In the genomic region with DNA sequence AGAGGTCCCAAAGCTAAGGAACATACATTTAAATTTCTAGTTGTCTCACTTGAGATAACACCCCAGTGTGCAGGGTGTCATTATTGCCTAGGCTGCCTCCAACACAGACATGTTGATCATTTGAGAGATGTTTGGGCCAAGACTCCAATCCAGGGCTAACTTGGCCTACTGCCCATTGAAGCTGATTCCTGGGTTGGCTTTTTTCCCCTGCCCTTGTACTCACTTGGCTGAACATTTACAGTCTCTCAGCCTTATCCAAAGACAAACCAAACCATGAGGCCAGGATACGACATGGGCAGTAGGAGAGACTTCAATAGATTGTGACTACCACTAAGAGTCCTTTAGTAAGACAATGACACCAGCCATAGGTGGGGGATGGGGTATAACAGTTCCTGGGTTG, we compare ENCODE assay signal across 12 mouse cellular contexts. TPM values are rescaled to one million over a fixed set of nuclear protein-coding genes. Genes with fewer than 3 reads are reported as not detected.
DNase-seq lines count a peak whose midpoint lies in the region; ATAC-seq and TF ChIP-seq lines count a peak whose summit lies in the region.
"Had no signal": no experiment of that assay in that cellular context is flagged by ENCODE, and none has a peak within 500 bp of the region (broad histone marks: within the 10 kb centered on the region; RNA-seq: fewer than 3 reads in every experiment).

No protein-coding gene starts in this region.

- H3K36me3 ChIP-seq in kidney, adult 2 months (ENCODE audit: control insufficient read depth, insufficient read depth, low read length), result no peaks in the 10 kb centered on the region
- H3K36me3 ChIP-seq in kidney, embryonic 16.5 days (ENCODE audit: insufficient read depth, low read length), result no peaks in the 10 kb centered on the region
- no peaks in the 10 kb centered on the region for H3K36me3 ChIP-seq in kidney, embryonic 15.5 days
- no peaks in the 10 kb centered on the region for H3K36me3 ChIP-seq in midbrain, embryonic 16.5 days (ENCODE audit: control insufficient read depth, insufficient read depth, low read length)
- H3K36me3 ChIP-seq: forebrain, embryonic 10.5 days had no signal

- no peak overlapping the region for H3K9ac ChIP-seq in kidney, embryonic 16.5 days (replicated peaks; ENCODE audit: low read length)
- no peak overlapping the region for H3K9ac ChIP-seq in kidney, embryonic 15.5 days
- no peak overlapping the region for H3K9ac ChIP-seq in midbrain, embryonic 16.5 days (ENCODE audit: low read depth, low read length)

- TF ChIP-seq CTCF in kidney, adult 2 months (conservative IDR thresholded peaks at IDR 0.05; ENCODE audit: insufficient read depth, insufficient read length, low read depth, low read length), result no peak

- 14% methylated on average over 1 of the region's 1 CpGs for WGBS in kidney, adult 2 months
- WGBS in kidney, embryonic 16.5 days, result 54% methylated on average over 1 of the region's 1 CpGs
- WGBS in kidney, embryonic 15.5 days, result 52% methylated on average over 1 of the region's 1 CpGs
- WGBS in midbrain, embryonic 16.5 days, result 65% methylated on average over 1 of the region's 1 CpGs

- H3K9me3 ChIP-seq in kidney, embryonic 16.5 days (ENCODE audit: low read length), result no peaks in the 10 kb centered on the region; the same call in 1 of the 2 replicates
- H3K9me3 ChIP-seq in kidney, embryonic 15.5 days (replicated peaks), result no peaks in the 10 kb centered on the region
- no peaks in the 10 kb centered on the region for H3K9me3 ChIP-seq in midbrain, embryonic 16.5 days (replicated peaks; ENCODE audit: control insufficient read depth, low read length, poor library complexity, severe bottlenecking)
- H3K9me3 ChIP-seq: forebrain, embryonic 10.5 days had no signal

- no peak for TF ChIP-seq POLR2A in kidney, adult 2 months (IDR thresholded peaks at IDR 0.05; ENCODE audit: low read depth, low read length)

- H3K4me2 ChIP-seq in kidney, embryonic 16.5 days (replicated peaks; ENCODE audit: low read depth, low read length), result no peak overlapping the region
- no peak overlapping the region for H3K4me2 ChIP-seq in kidney, embryonic 15.5 days
- H3K4me2 ChIP-seq in midbrain, embryonic 16.5 days (ENCODE audit: low read length), result no peak overlapping the region

- H3K27me3 ChIP-seq in kidney, adult 2 months (replicated peaks; ENCODE audit: control insufficient read depth, insufficient read depth, low read length), result no peaks in the 10 kb centered on the region
- H3K27me3 ChIP-seq in kidney, embryonic 16.5 days (ENCODE audit: insufficient read depth, low read length), result no peaks in the 10 kb centered on the region
- H3K27me3 ChIP-seq in kidney, embryonic 15.5 days, result no peaks in the 10 kb centered on the region
- no peaks in the 10 kb centered on the region for H3K27me3 ChIP-seq in midbrain, embryonic 16.5 days (ENCODE audit: control insufficient read depth, insufficient read depth, low read depth, low read length)

- peaks cover 10% of the 10 kb centered on the region; the same call in 1 of the 2 replicates for H3K4me1 ChIP-seq in kidney, adult 2 months (ENCODE audit: control insufficient read depth, insufficient read depth, low read length)
- H3K4me1 ChIP-seq in kidney, embryonic 16.5 days (ENCODE audit: insufficient read depth, low read length), result peaks cover 28% of the 10 kb centered on the region
- H3K4me1 ChIP-seq in kidney, embryonic 15.5 days, result peaks cover 25% of the 10 kb centered on the region
- H3K4me1 ChIP-seq in midbrain, embryonic 16.5 days (ENCODE audit: control insufficient read depth, insufficient read depth, low read length), result no peaks in the 10 kb centered on the region

- no peak for ATAC-seq in kidney, embryonic 16.5 days (ENCODE audit: low FRiP score, low TSS enrichment)
- no peak for ATAC-seq in kidney, embryonic 15.5 days (replicated peaks; ENCODE audit: low FRiP score)
- no peak for ATAC-seq in midbrain, embryonic 16.5 days
- ATAC-seq: intestine, embryonic 16.5 days had no signal

- DNase-seq in kidney, adult 2 months, result peak; percentile 91
- peak; percentile 83 for DNase-seq in brain, adult 2 months (ENCODE audit: low read depth, low spot score)
- DNase-seq in cerebellum, postnatal 10 days, result peak; percentile 87
- no peak for DNase-seq in layer of hippocampus, postnatal 36 days
- DNase-seq in frontal cortex, postnatal 14 days (ENCODE audit: low spot score in 2 of 2), result no peak
- DNase-seq: embryo, embryonic 11 days; spleen, adult 18-20 months had no signal

- H3K27ac ChIP-seq in kidney, adult 2 months (ENCODE audit: insufficient read depth, low read depth, low read length), result no peak overlapping the region
- no peak overlapping the region for H3K27ac ChIP-seq in kidney, embryonic 16.5 days (ENCODE audit: low read length)
- 0 out of 2 replicates have a peak overlapping the region, but pooled peaks have one; percentile 13 for H3K27ac ChIP-seq in kidney, embryonic 15.5 days
- no peak overlapping the region for H3K27ac ChIP-seq in midbrain, embryonic 16.5 days (ENCODE audit: low read length)
- H3K27ac ChIP-seq: forebrain, embryonic 10.5 days had no signal

- no peak overlapping the region for H3K4me3 ChIP-seq in kidney, adult 2 months (ENCODE audit: insufficient read depth, low read depth, low read length)
- H3K4me3 ChIP-seq in kidney, embryonic 16.5 days (ENCODE audit: low read length), result no peak overlapping the region
- H3K4me3 ChIP-seq in kidney, embryonic 15.5 days (replicated peaks), result no peak overlapping the region
- no peak overlapping the region for H3K4me3 ChIP-seq in midbrain, embryonic 16.5 days (ENCODE audit: low read depth, low read length)
- H3K4me3 ChIP-seq: forebrain, embryonic 10.5 days had no signal

RNA-seq across cellular contexts. Expression of a gene that starts 18.0 kb away (rescaled TPM):
- polyA plus RNA-seq in kidney, adult 2 months (2012; rRNA removed), result 57.9 and 67.6 TPM in 2 replicates
- polyA plus RNA-seq in kidney, embryonic 16.5 days (2015; fragmentation: Nextera tagmentation; extraction: Ambion mirVana), result 23.0 and 24.8 TPM in 2 replicates
- 18.2 and 18.8 TPM in 2 replicates for polyA plus RNA-seq in kidney, embryonic 15.5 days (2015; fragmentation: Nextera tagmentation; extraction: Ambion mirVana)
- 10 to 100 TPM; 22.9 to 23.2 TPM for total RNA-seq in layer of hippocampus, postnatal 36 days (2021)
- 0.93 and 1.3 TPM in 2 replicates for polyA plus RNA-seq in midbrain, embryonic 16.5 days (2015; fragmentation: Nextera tagmentation; extraction: Ambion mirVana)

Comparison
In these comparisons a context has a peak if more than half of its experiments do, and no peak if none do; other contexts are left out.
1. DNase-seq: peak in kidney, adult 2 months (single experiment), brain, adult 2 months (single experiment) and cerebellum, postnatal 10 days (2 of 2); none in layer of hippocampus, postnatal 36 days (0 of 2) and frontal cortex, postnatal 14 days (0 of 2).